Mouse (Mus musculus) regulatory T cell (primary cell): ENCODE results near the gene Kif3a.
"Not testable (repeated sequence)": the region's sequence is repeated elsewhere in the genome, so short reads cannot be mapped to it uniquely, and the experiment has no call there.

Experiments
- in situ Hi-C: fragments of 300-600 bp; cut with MboI, MseI; formaldehyde crosslinking; loops from one replicate; pipeline ENCODE4 v1.15.1; 2025; ENCODE audit warnings: high pct_unique_total_duplicates

Gene Kif3a

GRCm38 (mm10) chr11:53541222-53541621, 26.0 kb upstream of the Kif3a start:
- in situ Hi-C loops = loop anchor here (10.0 kb wide), 1 partner anchor 1086 kb away; no protein-coding TSS in a partner anchor

DNA sequence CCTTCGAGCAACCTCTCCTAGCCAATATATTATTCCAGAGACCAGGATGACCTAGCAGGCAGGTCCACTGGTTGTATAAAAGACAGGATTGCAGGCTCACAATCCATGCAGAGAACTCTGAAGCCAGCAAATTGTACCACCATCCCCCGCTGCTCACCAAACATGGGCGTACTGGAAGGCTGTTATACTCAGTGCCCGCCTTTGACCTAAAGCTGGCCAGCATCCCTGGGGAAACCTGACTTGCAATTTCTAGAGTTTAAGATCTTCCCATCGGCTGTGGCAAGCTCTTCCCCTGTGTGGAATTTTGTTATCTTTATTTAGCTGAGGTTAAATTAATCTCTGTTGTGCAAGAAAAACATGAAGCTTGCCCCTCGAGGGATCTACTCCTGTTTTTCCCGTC, 24.2 kb upstream of the Kif3a start:
- in situ Hi-C loops = loop anchor here (10.0 kb wide), 1 partner anchor 1088 kb away; no protein-coding TSS in a partner anchor

- in situ Hi-C loops = loop anchor here (10.0 kb wide), 1 partner anchor 1091 kb away; no protein-coding TSS in a partner anchor
Observed at GRCm38 (mm10) chr11:53546271-53546670, 20.9 kb upstream of the Kif3a start.

- in situ Hi-C loops = loop anchor here (10.0 kb wide), 1 partner anchor 1093 kb away; no protein-coding TSS in a partner anchor
Observed at GRCm38 (mm10) chr11:53547566-53547965, 19.6 kb upstream of the Kif3a start.

DNA sequence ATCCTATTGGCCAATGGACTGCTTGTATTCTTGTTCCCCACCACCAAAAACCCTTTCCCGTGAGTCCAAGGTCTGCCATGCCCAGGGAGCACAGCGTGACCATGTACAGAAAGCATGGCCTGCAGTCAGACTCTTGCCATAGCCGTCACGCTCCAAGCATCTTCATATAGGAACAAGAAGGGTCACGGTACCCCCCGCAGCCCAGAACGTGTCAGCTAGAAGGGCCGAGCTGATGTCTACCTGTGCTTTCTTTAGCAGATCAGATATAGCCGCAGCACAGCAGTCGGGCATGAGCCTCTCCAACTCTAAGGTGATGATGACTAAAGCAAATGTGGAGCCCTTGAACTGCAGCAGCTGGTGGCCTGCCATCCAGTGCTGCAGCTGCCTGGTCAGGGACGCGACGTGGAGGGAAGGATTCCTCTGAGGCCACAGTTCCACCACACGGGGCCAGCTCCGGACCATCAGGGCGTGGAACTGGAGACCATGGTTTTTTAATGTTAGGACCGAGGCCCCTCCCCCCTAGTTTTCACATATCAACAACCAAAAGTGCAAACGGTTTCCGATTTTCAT, 19.1 kb upstream of the Kif3a start:
- in situ Hi-C loops = loop anchor here (10.0 kb wide), 1 partner anchor 1093 kb away; no protein-coding TSS in a partner anchor

GRCm38 (mm10) chr11:53550714-53551113, 16.5 kb upstream of the Kif3a start:
- in situ Hi-C loops = loop anchor here (5.0 kb wide), 1 partner anchor 487 kb away; no protein-coding TSS in a partner anchor

- in situ Hi-C loops = loop anchor here (5.0 kb wide), 1 partner anchor 486 kb away; no protein-coding TSS in a partner anchor
Observed at GRCm38 (mm10) chr11:53551754-53552153, 15.4 kb upstream of the Kif3a start.

- in situ Hi-C loops = not testable (repeated sequence)
Observed at GRCm38 (mm10) chr11:53556529-53556928, 10.7 kb upstream of the Kif3a start.

- in situ Hi-C loops = not testable (repeated sequence)
Observed at GRCm38 (mm10) chr11:53557992-53558391, 9.2 kb upstream of the Kif3a start.

DNA sequence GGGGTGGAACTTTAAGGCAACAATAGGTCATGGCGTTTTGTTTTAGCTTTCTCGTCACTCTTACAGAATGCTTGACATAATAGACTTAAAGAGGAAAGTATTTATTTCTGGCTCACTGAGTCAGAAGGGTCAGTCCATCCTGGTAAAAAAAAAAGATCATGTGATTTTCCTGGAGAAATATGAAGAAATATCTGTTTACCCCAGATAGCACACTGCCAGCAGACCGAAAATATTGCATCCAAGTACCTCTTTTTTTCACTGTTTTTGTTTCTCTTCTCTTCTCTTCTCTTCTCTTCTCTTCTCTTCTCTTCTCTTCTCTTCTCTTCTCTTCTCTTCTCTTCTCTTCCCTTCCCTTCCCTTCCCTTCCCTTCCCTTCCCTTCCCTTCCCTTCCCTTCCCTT, 7.2 kb upstream of the Kif3a start:
- in situ Hi-C loops = not testable (repeated sequence)

GRCm38 (mm10) chr11:53561986-53562385, 5.2 kb upstream of the Kif3a start:
- in situ Hi-C loops = no loop called here

- in situ Hi-C loops = no loop called here
Observed at GRCm38 (mm10) chr11:53566646-53567045, 533 bp upstream of the Kif3a start.

DNA sequence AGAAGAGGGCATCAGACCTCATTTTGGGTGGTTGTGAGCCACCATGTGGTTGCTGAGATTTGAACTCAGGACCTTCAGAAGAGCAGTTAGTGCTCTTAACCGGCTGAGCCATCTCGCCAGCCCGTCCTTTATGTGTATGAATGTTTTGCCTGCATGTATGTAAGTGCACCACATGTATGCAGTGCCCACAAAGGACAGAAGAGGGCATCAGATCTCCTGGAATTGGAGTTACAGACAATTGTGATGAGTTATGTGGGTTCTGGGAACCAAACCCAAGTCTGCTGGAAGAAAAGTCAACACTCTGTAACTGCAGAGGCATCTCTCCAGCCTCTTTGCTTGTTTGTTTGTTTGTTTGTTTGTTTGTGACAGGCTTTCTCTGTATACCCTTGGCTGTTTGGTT, 13.4 kb downstream of the Kif3a start:
- in situ Hi-C loops = no loop called here

DNA sequence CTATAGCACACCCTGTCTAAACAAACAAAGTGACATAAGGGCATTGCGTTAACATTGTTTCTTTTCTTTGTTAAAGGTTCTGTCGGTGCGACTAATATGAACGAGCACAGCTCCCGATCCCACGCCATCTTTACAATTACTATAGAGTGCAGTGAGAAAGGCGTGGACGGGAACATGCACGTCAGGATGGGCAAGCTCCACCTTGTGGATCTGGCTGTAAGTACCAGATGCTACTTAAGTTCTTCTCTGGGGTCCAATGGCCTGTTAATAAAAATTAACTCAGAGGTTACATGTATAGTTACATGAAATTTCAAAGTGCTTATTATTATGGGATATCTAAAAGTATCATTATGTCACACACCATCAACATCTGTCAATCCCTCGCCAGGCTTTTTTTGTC, 16.0 kb downstream of the Kif3a start:
- in situ Hi-C loops = no loop called here

GRCm38 (mm10) chr11:53584849-53585248, 17.7 kb downstream of the Kif3a start:
- in situ Hi-C loops = no loop called here

GRCm38 (mm10) chr11:53585510-53585909, 18.3 kb downstream of the Kif3a start:
- in situ Hi-C loops = no loop called here

- in situ Hi-C loops = no loop called here
Observed at GRCm38 (mm10) chr11:53588279-53588678, 21.1 kb downstream of the Kif3a start.

GRCm38 (mm10) chr11:53590368-53590768, 23.2 kb downstream of the Kif3a start:
- in situ Hi-C loops = no loop called here

GRCm38 (mm10) chr11:53591116-53591515, 23.9 kb downstream of the Kif3a start:
- in situ Hi-C loops = no loop called here

DNA sequence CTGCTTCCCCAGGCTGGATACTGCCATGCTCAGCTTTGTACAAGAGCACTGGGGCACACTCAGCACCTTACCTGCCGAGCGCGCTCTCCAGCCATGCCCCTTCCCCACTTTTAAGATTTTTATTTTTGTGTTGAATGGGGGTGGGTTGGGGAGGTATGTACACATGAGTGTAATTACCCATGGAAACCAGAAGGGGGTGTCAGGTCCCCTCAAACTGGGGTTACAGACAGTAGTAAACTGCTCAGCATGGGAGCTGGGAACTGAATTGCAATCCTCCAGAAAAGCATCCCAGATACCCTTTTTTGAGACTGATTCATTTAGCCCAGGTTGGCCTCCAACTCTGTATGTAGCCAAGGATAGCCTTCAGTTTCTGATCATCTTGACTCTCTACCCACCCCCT, 37.8 kb downstream of the Kif3a start:
- in situ Hi-C loops = no loop called here

- in situ Hi-C loops = no loop called here
Observed at GRCm38 (mm10) chr11:53605609-53606008, 38.4 kb downstream of the Kif3a start.

- in situ Hi-C loops = no loop called here
Observed at GRCm38 (mm10) chr11:53609231-53609630, 42.1 kb downstream of the Kif3a start.

DNA sequence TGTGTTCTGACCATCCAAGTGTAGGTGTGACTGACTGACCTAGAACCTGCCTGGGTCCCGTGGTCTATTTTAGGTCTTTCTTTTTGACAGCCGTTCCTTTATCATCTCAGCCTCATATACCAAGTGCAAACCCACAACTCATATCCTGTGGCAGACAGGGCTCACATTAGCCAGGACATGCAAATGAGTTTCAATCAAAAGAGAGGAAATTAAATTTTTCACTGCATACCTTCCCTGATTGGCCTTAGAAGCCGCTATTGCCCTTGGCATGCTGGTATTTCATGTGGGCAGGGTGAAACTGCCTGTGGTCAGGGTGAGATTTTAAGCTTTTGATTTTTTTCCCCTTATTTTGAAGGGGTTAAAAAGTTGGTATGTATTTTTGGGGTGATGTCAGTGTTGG, 42.5 kb downstream of the Kif3a start:
- in situ Hi-C loops = no loop called here

- in situ Hi-C loops = no loop called here
Observed at GRCm38 (mm10) chr11:53615172-53615571, 48.0 kb downstream of the Kif3a start.
